Mouse (Mus musculus) brain, embryonic 14.5 days (tissue): ENCODE measurements around the gene Pkdcc.

Experiments
- CTCF ChIP-seq: fragments of 200-500 bp; IDR thresholded peaks from 2 replicates; pipeline ENCODE4 v1.5.1; 2012; ENCODE audit warnings: inconsistent platforms, mild to moderate bottlenecking, moderate library complexity, borderline replicate concordance; ENCODE audit not compliant: insufficient read depth, insufficient read length; ENCODE audit errors: extremely low read depth
- POLR2A ChIP-seq: fragments of 200-500 bp; IDR thresholded peaks from 2 replicates; pipeline ENCODE4 v1.6.1; 2012; ENCODE audit warnings: mild to moderate bottlenecking, inconsistent platforms, borderline replicate concordance; ENCODE audit not compliant: poor library complexity, insufficient read depth, insufficient read length, severe bottlenecking; ENCODE audit errors: extremely low read depth

DNA sequence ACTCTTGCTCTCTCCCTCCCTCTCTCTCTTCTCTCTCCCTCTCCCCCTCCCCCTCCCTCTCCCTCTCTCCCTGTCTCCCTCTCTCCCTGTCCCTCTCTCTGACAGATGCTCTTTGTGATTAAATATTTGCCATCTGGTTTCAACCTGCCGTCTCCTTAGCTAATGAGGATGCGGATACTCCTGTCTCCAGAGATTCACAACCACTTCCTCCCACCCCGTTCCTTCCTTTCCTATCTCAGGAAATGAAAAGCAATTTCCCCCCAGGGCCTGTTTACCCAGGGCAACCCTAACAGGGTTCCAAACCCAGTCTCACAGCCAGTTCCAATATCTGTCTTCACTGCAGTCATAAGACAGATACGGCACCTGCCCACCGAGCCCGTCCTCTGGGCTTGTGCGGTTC is 31.0 kb downstream of the Pkdcc start:
- no peak for TF ChIP-seq POLR2A
- no peak for TF ChIP-seq CTCF
